Mouse (Mus musculus) midbrain, embryonic 13.5 days (tissue): ENCODE results near the gene Parva. TPM values are rescaled to one million over a fixed set of nuclear protein-coding genes. Genes with fewer than 3 reads are reported as not detected.

Source experiments
- ATAC-seq: fragments of 200-750 bp; cut with Nextera tagmentation; 2 replicates; pipeline ENCODE4 v1.8.0; 2017; ENCODE audit warnings: mild to moderate bottlenecking, moderate TSS enrichment, moderate library complexity
- H3K27ac ChIP-seq: fragments of 300-500 bp; sonication (generic); 2 replicates; pipeline ENCODE4 v1.5.1; 2015; ENCODE audit warnings: inconsistent platforms, mild to moderate bottlenecking, moderate library complexity
- H3K27me3 ChIP-seq: fragments of 300-500 bp; sonication (generic); 2 replicates; pipeline ENCODE4 v1.6.1; 2015; ENCODE audit warnings: mild to moderate bottlenecking, inconsistent platforms
- H3K36me3 ChIP-seq: fragments of 300-500 bp; sonication (generic); 2 replicates; pipeline ENCODE4 v1.6.1; 2015; ENCODE audit warnings: mild to moderate bottlenecking, inconsistent platforms
- H3K4me1 ChIP-seq: fragments of 300-500 bp; sonication (generic); replicated peaks from 2 replicates; pipeline ENCODE4 v1.6.1; 2015; ENCODE audit warnings: inconsistent platforms
- H3K4me2 ChIP-seq: fragments of 300-500 bp; sonication (generic); replicated peaks from 2 replicates; pipeline ENCODE4 v1.6.1; 2015; ENCODE audit warnings: moderate library complexity, mild to moderate bottlenecking, inconsistent platforms
- H3K4me3 ChIP-seq: fragments of 300-500 bp; sonication (generic); replicated peaks from 2 replicates; pipeline ENCODE4 v1.5.1; 2015; ENCODE audit warnings: mild to moderate bottlenecking, inconsistent platforms
- H3K9ac ChIP-seq: fragments of 300-500 bp; sonication (generic); replicated peaks from 2 replicates; pipeline ENCODE4 v1.6.1; 2015; ENCODE audit warnings: mild to moderate bottlenecking, inconsistent platforms
- H3K9me3 ChIP-seq: fragments of 300-500 bp; sonication (generic); 2 replicates; pipeline ENCODE4 v1.6.1; 2016; ENCODE audit warnings: mild to moderate bottlenecking, inconsistent platforms
- WGBS: fragments of 180-500 bp; shearing (Covaris S2); methylation state at CpG from one replicate; pipeline ENCODE4 v1.1.7; 2015; 5-methylcytosine and 5-hydroxymethylcytosine counted together
- polyA plus RNA-seq: library from polyadenylated mRNA; unstranded; fragments of >200 nt; fragmentation: Nextera tagmentation; extraction: Ambion mirVana; gene quantifications from 2 replicates; pipeline ENCODE4 v1.2.1, GENCODE M21; 2015

Gene Parva
- polyA plus RNA-seq, 1 experiment from 2014 or later, result 30.3 TPM

GRCm38 (mm10) chr7:112595226-112595850, 168.0 kb downstream of the Parva start:
- H3K4me3 ChIP-seq, result no peak overlapping the region
- H3K27ac ChIP-seq, result no peak overlapping the region
- H3K9me3 ChIP-seq, result no peaks in the 10 kb centered on the region
- no peak for ATAC-seq
- 82% methylated on average over 6 of the region's 6 CpGs for WGBS
- no peak overlapping the region for H3K9ac ChIP-seq
- H3K27me3 ChIP-seq, result no peaks in the 10 kb centered on the region
- H3K36me3 ChIP-seq, result no peaks in the 10 kb centered on the region
- peaks cover 11% of the 10 kb centered on the region; the same call in 1 of the 2 replicates for H3K4me1 ChIP-seq
- H3K4me2 ChIP-seq, result no peak overlapping the region

- no peak overlapping the region for H3K4me3 ChIP-seq
- H3K4me1 ChIP-seq, result no peaks in the 10 kb centered on the region
- no peaks in the 10 kb centered on the region for H3K27me3 ChIP-seq
- WGBS, result 37% methylated on average over 2 of the region's 2 CpGs
- no peaks in the 10 kb centered on the region for H3K9me3 ChIP-seq
- H3K36me3 ChIP-seq, result no peaks in the 10 kb centered on the region
- H3K9ac ChIP-seq, result no peak overlapping the region
- no peak overlapping the region for H3K27ac ChIP-seq
- ATAC-seq, result no peak
- no peak overlapping the region for H3K4me2 ChIP-seq
Observed at GRCm38 (mm10) chr7:112599650-112600049, 172.3 kb downstream of the Parva start.

- H3K9ac ChIP-seq, result no peak overlapping the region
- WGBS, result 77% methylated on average over 3 of the region's 3 CpGs
- no peaks in the 10 kb centered on the region for H3K4me1 ChIP-seq
- no peak overlapping the region for H3K27ac ChIP-seq
- no peak overlapping the region for H3K4me3 ChIP-seq
- no peak overlapping the region for H3K4me2 ChIP-seq
- no peak for ATAC-seq
- no peaks in the 10 kb centered on the region for H3K36me3 ChIP-seq
- H3K9me3 ChIP-seq, result no peaks in the 10 kb centered on the region
- H3K27me3 ChIP-seq, result no peaks in the 10 kb centered on the region
Observed at GRCm38 (mm10) chr7:112600163-112600562, 172.9 kb downstream of the Parva start.

GRCm38 (mm10) chr7:112602966-112603365, 175.7 kb downstream of the Parva start:
- H3K4me2 ChIP-seq, result no peak overlapping the region
- no peaks in the 10 kb centered on the region for H3K4me1 ChIP-seq
- 92% methylated on average over 5 of the region's 5 CpGs for WGBS
- H3K36me3 ChIP-seq, result no peaks in the 10 kb centered on the region
- no peaks in the 10 kb centered on the region for H3K27me3 ChIP-seq
- no peaks in the 10 kb centered on the region for H3K9me3 ChIP-seq
- no peak overlapping the region for H3K27ac ChIP-seq
- no peak overlapping the region for H3K9ac ChIP-seq
- no peak overlapping the region for H3K4me3 ChIP-seq
- ATAC-seq, result no peak

GRCm38 (mm10) chr7:112603496-112604170, 176.3 kb downstream of the Parva start:
- WGBS, result 87% methylated on average over 10 of the region's 10 CpGs
- Histone ChIP-seq H3K4me3 (no peak overlapping the region), H3K4me1 (no peaks in the 10 kb centered on the region), H3K9me3 (no peaks in the 10 kb centered on the region), H3K36me3 (no peaks in the 10 kb centered on the region), H3K9ac (no peak overlapping the region), H3K4me2 (no peak overlapping the region), H3K27ac (no peak overlapping the region), H3K27me3 (no peaks in the 10 kb centered on the region)
- ATAC-seq, result no peak

GRCm38 (mm10) chr7:112604209-112604608, 176.9 kb downstream of the Parva start:
- 58% methylated on average over 8 of the region's 8 CpGs for WGBS
- Histone ChIP-seq H3K9me3 (no peaks in the 10 kb centered on the region), H3K4me1 (no peaks in the 10 kb centered on the region), H3K4me3 (no peak overlapping the region), H3K27me3 (no peaks in the 10 kb centered on the region), H3K36me3 (no peaks in the 10 kb centered on the region), H3K4me2 (no peak overlapping the region), H3K27ac (no peak overlapping the region), H3K9ac (no peak overlapping the region)
- ATAC-seq, result no peak

GRCm38 (mm10) chr7:112614046-112614790, 186.9 kb downstream of the Parva start:
- H3K9ac ChIP-seq, result no peak overlapping the region
- no peaks in the 10 kb centered on the region for H3K9me3 ChIP-seq
- ATAC-seq, result no peak
- 86% methylated on average over 3 of the region's 3 CpGs for WGBS
- no peak overlapping the region for H3K4me3 ChIP-seq
- no peaks in the 10 kb centered on the region for H3K27me3 ChIP-seq
- H3K27ac ChIP-seq, result no peak overlapping the region
- H3K4me2 ChIP-seq, result no peak overlapping the region
- no peaks in the 10 kb centered on the region for H3K36me3 ChIP-seq
- no peaks in the 10 kb centered on the region for H3K4me1 ChIP-seq

GRCm38 (mm10) chr7:112614791-112615668, 187.7 kb downstream of the Parva start:
- ATAC-seq, result no peak
- H3K9me3 ChIP-seq, result no peaks in the 10 kb centered on the region
- H3K9ac ChIP-seq, result no peak overlapping the region
- H3K4me3 ChIP-seq, result no peak overlapping the region
- no peaks in the 10 kb centered on the region for H3K36me3 ChIP-seq
- 79% methylated on average over 10 of the region's 10 CpGs for WGBS
- H3K27ac ChIP-seq, result no peak overlapping the region
- no peaks in the 10 kb centered on the region for H3K27me3 ChIP-seq
- no peak overlapping the region for H3K4me2 ChIP-seq
- H3K4me1 ChIP-seq, result no peaks in the 10 kb centered on the region

- Histone ChIP-seq H3K4me1 (0 out of 2 replicates have a peak, but pooled peaks cover 4% of the 10 kb centered on the region), H3K27ac (no peak overlapping the region), H3K36me3 (no peaks in the 10 kb centered on the region), H3K27me3 (no peaks in the 10 kb centered on the region), H3K9me3 (no peaks in the 10 kb centered on the region), H3K4me3 (no peak overlapping the region), H3K4me2 (no peak overlapping the region), H3K9ac (no peak overlapping the region)
- ATAC-seq, result no peak
- WGBS, result 80% methylated on average over 22 of the region's 22 CpGs
Observed at GRCm38 (mm10) chr7:112620322-112621179, 193.2 kb downstream of the Parva start.

- WGBS, result 83% methylated on average over 4 of the region's 4 CpGs
- no peaks in the 10 kb centered on the region for H3K27me3 ChIP-seq
- no peak overlapping the region for H3K9ac ChIP-seq
- no peak overlapping the region for H3K4me2 ChIP-seq
- H3K36me3 ChIP-seq, result no peaks in the 10 kb centered on the region
- no peaks in the 10 kb centered on the region for H3K9me3 ChIP-seq
- H3K4me3 ChIP-seq, result no peak overlapping the region
- H3K4me1 ChIP-seq, result no peaks in the 10 kb centered on the region
- ATAC-seq, result no peak
- H3K27ac ChIP-seq, result no peak overlapping the region
Observed at GRCm38 (mm10) chr7:112627481-112627880, 200.2 kb downstream of the Parva start.
